Mouse (Mus musculus): ENCODE results near the gene Snx15. TPM values are rescaled to one million over a fixed set of nuclear protein-coding genes. Genes with fewer than 3 reads are reported as not detected.

The Snx15 gene
- polyA plus RNA-seq (2015; fragmentation: Nextera tagmentation; extraction: Ambion mirVana), result 33.1 TPM in 2 replicates

DNA sequence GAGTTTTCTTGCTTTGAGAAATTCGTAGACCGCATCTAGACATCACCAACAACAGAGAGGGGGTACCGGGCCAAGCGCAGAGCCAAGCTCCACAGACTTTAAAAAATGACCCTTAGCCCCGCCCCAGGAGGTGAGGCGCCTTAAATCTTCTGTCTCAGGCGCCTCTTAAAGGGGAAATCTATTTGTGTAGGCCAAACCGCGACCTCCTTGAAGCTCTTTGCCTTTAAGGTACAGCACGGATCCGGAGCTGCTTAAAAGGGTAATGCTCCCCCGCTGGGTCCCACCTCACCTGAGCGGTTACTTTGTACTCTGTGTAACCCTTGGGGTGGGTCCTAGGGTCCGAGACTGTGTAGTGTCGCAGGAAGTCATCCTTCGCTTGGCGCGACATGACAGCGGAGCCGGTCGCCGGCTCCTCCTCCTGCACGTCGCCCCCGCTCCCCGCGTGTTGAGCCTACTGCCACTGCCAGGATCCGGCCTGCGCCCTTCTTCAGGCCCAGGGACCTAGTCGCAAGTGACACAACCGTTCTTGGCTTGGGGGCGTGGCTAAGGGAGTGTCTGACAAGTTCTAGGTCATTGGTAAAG, at the start of gene Snx15:
Snx15 (minus strand) TSS at position 545 of the 582 bp plus-strand sequence.
- peaks cover 5% of the 10 kb centered on the region; the same call in 1 of the 2 replicates for H3K4me1 ChIP-seq
- peak within 1 kb of the TSS; percentile 89 for H3K27ac ChIP-seq
- no peaks in the 10 kb centered on the region for H3K36me3 ChIP-seq
- ATAC-seq (ENCODE audit: borderline replicate concordance, extremely low read depth, low FRiP score, low TSS enrichment), result peak; percentile 94
- peak within 1 kb of the TSS; percentile 59 for H3K4me2 ChIP-seq
- no peaks in the 10 kb centered on the region for H3K9me3 ChIP-seq
- under 1% methylated on average over 32 of the region's 32 CpGs for WGBS
- H3K4me3 ChIP-seq, result peak within 1 kb of the TSS; percentile 51
- H3K9ac ChIP-seq, result peak within 1 kb of the TSS; percentile 65
- no peaks in the 10 kb centered on the region for H3K27me3 ChIP-seq

DNA sequence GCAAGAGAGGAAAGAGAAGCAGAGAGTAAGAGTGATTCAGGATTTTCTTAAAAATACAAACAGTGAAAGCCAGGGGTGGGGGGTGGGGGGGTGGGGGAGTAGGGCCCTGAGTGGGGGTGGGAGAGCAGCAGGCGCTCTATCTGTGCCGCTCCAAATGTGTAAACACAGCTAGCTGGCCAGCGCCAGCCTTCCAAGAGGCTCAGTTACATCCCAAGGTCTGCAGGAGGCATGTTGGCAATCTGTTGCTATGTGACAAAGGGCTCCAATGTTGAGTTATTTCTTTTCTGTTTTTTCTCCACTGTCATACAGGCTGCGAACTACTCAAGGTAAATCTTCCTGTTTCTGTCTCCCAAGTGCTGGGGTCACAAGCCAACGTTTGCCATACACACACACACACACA, 46.7 kb upstream of the Snx15 start:
- Histone ChIP-seq H3K9me3 (no peaks in the 10 kb centered on the region), H3K36me3 (no peaks in the 10 kb centered on the region), H3K27me3 (no peaks in the 10 kb centered on the region), H3K4me2 (no peak overlapping the region), H3K27ac (no peak overlapping the region), H3K9ac (no peak overlapping the region), H3K4me3 (no peak overlapping the region), H3K4me1 (no peaks in the 10 kb centered on the region)
- ATAC-seq (ENCODE audit: borderline replicate concordance, extremely low read depth, low FRiP score, low TSS enrichment), result no peak
- 15% methylated on average over 5 of the region's 5 CpGs for WGBS

DNA sequence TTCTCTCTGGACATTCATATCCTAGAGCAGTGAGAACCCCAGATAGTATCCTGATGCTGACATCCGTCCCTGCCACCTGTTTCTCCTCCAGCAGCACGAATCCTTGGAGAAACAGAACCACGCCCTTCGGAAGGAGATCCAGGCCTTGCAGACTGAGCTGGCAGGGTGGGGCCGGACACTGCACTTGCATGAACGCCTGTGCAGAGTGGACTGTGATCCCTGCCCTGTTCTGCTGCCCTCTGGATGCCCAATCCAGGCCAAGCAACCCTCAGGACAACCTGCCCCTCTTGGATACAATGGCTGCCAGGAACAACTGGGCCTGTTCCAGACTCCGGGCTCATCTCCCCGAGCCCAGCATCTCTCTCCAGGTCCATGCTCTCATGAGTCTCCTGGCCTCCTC, 43.1 kb upstream of the Snx15 start:
- H3K36me3 ChIP-seq, result no peaks in the 10 kb centered on the region
- no peaks in the 10 kb centered on the region for H3K4me1 ChIP-seq
- H3K9me3 ChIP-seq, result no peaks in the 10 kb centered on the region
- no peaks in the 10 kb centered on the region for H3K27me3 ChIP-seq
- no peak for ATAC-seq (ENCODE audit: borderline replicate concordance, extremely low read depth, low FRiP score, low TSS enrichment)
- H3K4me2 ChIP-seq, result no peak overlapping the region
- H3K27ac ChIP-seq, result no peak overlapping the region
- 71% methylated on average over 8 of the region's 8 CpGs for WGBS
- no peak overlapping the region for H3K9ac ChIP-seq
- no peak overlapping the region for H3K4me3 ChIP-seq

DNA sequence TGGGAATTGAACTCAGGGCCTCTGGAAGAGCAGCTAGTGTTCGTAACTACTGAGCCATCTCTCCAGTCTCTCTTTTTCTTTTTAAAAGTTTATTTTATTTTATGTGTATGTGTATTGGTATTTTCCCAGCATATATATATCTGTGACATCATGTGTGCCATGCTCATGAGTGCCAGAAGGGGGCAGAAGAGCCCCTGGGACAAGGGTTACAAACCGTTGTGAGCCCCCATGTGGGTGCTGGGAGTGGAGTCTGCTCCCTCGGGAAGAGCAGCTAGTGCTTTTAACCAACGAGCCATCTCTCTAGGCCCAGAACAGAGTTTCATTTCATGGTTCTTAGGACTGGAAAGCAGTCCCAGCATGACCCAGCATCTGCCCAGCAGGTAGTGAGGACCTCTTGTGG, 38.6 kb upstream of the Snx15 start:
- H3K27me3 ChIP-seq, result no peaks in the 10 kb centered on the region

DNA sequence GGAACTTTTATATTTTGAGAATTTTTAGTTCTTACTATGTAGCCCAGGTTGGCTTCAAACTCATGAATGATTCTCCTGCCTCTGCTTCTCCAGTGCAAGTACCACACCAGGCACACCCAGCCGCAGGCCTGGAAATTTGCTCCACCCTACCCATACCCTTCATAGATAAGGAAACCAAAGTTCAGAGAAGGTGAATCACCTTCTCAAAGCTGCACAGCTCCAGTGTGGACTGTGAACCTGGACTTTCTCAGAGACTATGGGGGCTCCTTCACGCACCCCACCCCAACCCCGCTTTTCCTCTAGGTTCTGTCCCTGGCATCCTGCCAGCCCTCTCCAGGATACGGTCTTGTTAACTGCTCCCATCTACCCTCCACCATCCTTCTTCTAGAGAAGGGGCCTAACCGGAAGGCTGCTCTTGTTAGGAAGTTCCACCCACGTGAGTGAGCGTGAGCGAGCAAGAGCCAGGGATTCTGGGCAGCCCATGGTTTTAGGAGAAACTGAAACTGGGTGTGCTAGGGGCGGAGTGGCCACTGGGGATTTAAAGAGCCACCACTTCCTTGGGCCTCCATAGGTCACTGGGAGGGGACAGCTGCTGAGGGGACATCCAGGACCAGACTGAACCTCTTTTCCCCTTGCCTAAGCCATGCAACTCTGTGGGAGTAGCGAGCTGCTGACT, 35.9 kb upstream of the Snx15 start:
- Histone ChIP-seq H3K9ac (no peak overlapping the region), H3K4me1 (no peaks in the 10 kb centered on the region; the same call in 1 of the 2 replicates), H3K27me3 (no peaks in the 10 kb centered on the region), H3K36me3 (no peaks in the 10 kb centered on the region), H3K4me3 (no peak overlapping the region), H3K9me3 (no peaks in the 10 kb centered on the region), H3K27ac (no peak overlapping the region), H3K4me2 (peak overlapping the region; percentile 17; the same call in 1 of the 2 replicates)
- 43% methylated on average over 10 of the region's 10 CpGs for WGBS
- no peak for ATAC-seq (ENCODE audit: borderline replicate concordance, extremely low read depth, low FRiP score, low TSS enrichment)

More for the DNA sequence above, 38.6 kb upstream of the Snx15 start:
- Histone ChIP-seq H3K27ac (no peak overlapping the region), H3K9me3 (no peaks in the 10 kb centered on the region), H3K4me2 (no peak overlapping the region), H3K4me3 (no peak overlapping the region), H3K4me1 (no peaks in the 10 kb centered on the region; the same call in 1 of the 2 replicates), H3K9ac (no peak overlapping the region), H3K36me3 (no peaks in the 10 kb centered on the region)
- ATAC-seq (ENCODE audit: borderline replicate concordance, extremely low read depth, low FRiP score, low TSS enrichment), result no peak
- WGBS, result 70% methylated on average over 4 of the region's 4 CpGs

DNA sequence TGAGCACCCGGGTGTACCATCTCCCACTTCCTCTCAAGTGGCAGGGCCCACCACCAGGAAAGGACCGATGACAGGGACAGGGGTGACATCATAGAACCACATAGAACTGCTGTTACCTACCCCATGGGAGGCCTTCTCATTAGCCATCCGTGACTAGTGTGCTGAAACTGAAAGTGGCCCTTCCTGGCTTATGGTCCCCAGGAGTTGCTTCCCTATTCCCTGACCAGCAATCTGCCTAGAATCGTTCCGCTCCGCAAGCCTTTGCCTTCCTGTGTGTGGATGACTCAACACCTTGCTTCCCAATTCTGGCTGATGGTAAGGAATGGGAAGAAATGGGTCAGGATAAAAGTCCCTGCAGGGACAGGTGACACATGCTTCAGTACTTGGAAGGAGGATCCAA, 29.1 kb upstream of the Snx15 start:
- Histone ChIP-seq H3K4me3 (no peak overlapping the region), H3K9ac (no peak overlapping the region), H3K36me3 (no peaks in the 10 kb centered on the region), H3K4me1 (no peaks in the 10 kb centered on the region), H3K27ac (no peak overlapping the region), H3K4me2 (no peak overlapping the region), H3K27me3 (no peaks in the 10 kb centered on the region), H3K9me3 (no peaks in the 10 kb centered on the region)
- no peak for ATAC-seq (ENCODE audit: borderline replicate concordance, extremely low read depth, low FRiP score, low TSS enrichment)
- 70% methylated on average over 6 of the region's 6 CpGs for WGBS

DNA sequence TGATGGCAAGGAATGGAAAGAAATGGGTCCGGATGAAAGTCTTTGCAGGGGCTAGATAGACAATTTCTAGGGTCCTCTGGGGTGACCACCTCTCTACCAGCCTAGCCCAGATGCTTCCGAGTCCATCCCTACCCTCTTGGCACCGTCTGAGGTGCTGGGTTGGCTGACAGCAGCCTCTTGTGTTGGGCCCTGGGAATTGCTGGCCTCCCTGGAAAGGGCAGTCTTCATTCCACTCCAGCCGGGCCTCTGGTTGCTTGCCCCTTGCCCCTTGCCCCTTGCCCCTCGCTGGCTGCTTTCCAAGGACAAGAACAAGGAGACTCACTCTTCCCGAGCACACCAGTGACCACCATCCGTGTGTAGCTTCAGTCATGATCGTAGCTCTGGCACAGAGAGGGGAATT, 28.3 kb upstream of the Snx15 start:
- Histone ChIP-seq H3K27me3 (no peaks in the 10 kb centered on the region), H3K27ac (no peak overlapping the region), H3K9me3 (no peaks in the 10 kb centered on the region), H3K36me3 (no peaks in the 10 kb centered on the region), H3K4me1 (no peaks in the 10 kb centered on the region), H3K4me2 (no peak overlapping the region), H3K9ac (no peak overlapping the region), H3K4me3 (no peak overlapping the region)
- WGBS, result 58% methylated on average over 8 of the region's 8 CpGs
- ATAC-seq (ENCODE audit: borderline replicate concordance, extremely low read depth, low FRiP score, low TSS enrichment), result no peak

DNA sequence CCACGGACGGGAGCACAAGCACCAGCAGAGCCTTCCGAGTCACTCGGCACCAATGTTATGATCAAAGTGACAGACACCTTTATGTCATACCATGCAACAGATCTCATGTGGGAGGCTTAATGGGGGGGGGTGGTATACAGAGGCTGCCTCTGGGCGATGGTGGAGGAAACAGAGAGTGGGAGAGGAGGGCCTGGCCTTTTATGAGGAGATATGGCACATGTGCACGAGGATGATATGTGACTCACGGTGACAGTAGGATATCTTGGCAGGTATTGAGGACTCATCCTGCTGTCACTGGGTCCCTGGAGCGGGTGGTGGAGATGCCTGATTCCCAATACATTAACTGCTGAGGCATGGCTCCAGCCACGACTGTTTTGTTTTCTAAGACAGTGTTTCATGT, 27.1 kb upstream of the Snx15 start:
- WGBS, result 76% methylated on average over 9 of the region's 9 CpGs

DNA sequence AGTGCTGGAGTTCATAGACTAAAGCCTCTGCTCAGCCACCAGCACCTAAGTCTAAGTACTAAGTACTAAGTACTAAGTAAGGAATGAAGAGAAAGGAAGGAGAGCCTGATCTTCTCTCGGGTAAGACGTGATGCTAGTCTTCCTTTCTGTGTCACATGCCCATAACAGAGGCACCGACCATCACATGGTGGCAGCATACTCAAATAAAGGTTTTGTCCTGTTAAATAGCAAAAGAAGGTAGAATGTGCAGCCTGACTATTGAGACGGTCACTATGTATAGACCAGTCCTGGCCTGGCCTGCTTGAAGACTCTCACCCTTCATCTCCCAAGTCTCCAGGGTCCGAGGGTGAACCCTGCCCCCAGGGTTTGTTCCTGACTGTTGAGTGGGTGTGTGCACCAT, 16.7 kb upstream of the Snx15 start:
- H3K27me3 ChIP-seq, result no peaks in the 10 kb centered on the region
- ATAC-seq (ENCODE audit: borderline replicate concordance, extremely low read depth, low FRiP score, low TSS enrichment), result no peak
- no peaks in the 10 kb centered on the region for H3K36me3 ChIP-seq
- peaks cover 12% of the 10 kb centered on the region for H3K4me1 ChIP-seq
- no peak overlapping the region for H3K9ac ChIP-seq
- 60% methylated on average over 5 of the region's 5 CpGs for WGBS
- H3K27ac ChIP-seq, result no peak overlapping the region
- no peak overlapping the region for H3K4me3 ChIP-seq
- no peak overlapping the region for H3K4me2 ChIP-seq
- H3K9me3 ChIP-seq, result no peaks in the 10 kb centered on the region

More for the DNA sequence above, 27.1 kb upstream of the Snx15 start:
- no peak for ATAC-seq (ENCODE audit: borderline replicate concordance, extremely low read depth, low FRiP score, low TSS enrichment)
- H3K9ac ChIP-seq, result no peak overlapping the region
- H3K36me3 ChIP-seq, result no peaks in the 10 kb centered on the region
- no peaks in the 10 kb centered on the region for H3K27me3 ChIP-seq
- no peak overlapping the region for H3K4me2 ChIP-seq
- no peaks in the 10 kb centered on the region for H3K4me1 ChIP-seq
- no peak overlapping the region for H3K4me3 ChIP-seq
- H3K27ac ChIP-seq, result no peak overlapping the region
- H3K9me3 ChIP-seq, result no peaks in the 10 kb centered on the region

DNA sequence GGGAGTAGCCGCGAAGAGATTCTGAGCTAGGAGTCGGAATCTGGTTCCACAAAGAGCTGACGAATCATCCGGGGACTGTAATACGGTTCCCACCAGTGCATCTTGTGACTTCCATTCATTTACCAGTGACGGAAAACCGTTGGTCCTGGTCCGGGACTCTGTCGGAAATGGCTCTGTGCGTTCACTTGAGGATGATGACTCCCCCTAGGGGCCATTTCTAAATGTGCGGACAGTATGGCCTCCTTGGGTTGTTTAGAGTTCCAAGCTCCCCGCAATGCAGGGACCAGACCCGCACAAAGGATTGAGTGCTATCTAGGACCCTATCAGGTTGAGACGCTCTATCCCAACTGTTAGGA, 13.3 kb upstream of the Snx15 start, which contains the start of gene Arl2:
Arl2 (minus strand) TSS at position 155 of the 356 bp plus-strand sequence.
- peaks cover 11% of the 10 kb centered on the region for H3K36me3 ChIP-seq
- peaks cover 16% of the 10 kb centered on the region for H3K4me1 ChIP-seq
- H3K9me3 ChIP-seq, result no peaks in the 10 kb centered on the region
- no peaks in the 10 kb centered on the region for H3K27me3 ChIP-seq
- WGBS, result 1% methylated on average over 15 of the region's 15 CpGs
- peak within 1 kb of the TSS; percentile 95 for H3K27ac ChIP-seq
- H3K9ac ChIP-seq, result peak within 1 kb of the TSS; percentile 85
- peak within 1 kb of the TSS; percentile 82 for H3K4me2 ChIP-seq
- ATAC-seq (ENCODE audit: borderline replicate concordance, extremely low read depth, low FRiP score, low TSS enrichment), result peak; percentile 73
- H3K4me3 ChIP-seq, result peak within 1 kb of the TSS; percentile 79

DNA sequence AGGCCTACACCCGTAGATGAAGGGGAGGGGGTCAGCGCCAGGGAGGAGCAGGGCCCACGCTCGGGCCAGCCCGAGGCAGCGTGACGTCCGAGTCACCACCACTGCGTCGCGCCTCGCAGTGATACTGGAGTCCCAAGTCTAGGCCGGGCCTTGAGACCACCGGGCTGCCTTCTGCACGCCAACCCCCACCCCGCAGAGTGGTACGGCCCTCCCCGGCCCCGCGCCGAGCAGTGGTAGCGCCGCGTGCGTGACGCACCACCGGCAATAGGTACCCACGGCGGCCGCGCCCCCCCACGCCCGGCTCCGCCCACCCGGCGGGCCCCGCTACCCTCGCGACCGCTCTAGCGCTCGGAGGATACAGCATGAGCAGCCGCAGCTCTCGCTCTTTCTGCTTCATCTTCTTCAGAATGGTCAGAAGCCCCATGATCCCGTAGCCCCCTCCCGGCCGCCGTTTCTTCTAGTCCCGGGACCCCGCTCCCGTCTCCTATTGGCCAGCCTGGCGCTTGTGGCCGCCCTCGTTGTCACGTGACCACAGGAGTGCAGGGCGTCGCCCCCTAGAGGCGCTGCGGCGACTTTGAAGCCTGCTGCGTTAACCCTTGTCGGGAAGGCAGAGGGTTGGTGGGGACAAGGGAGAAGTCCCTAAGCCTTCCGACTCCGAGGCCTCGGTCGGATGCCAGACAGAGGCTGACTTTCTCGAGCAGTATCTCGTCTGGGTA, 12.7 kb upstream of the Snx15 start, which contains the start of gene Batf2:
Batf2 (plus strand) TSS at position 306 of the 716 bp plus-strand sequence.
- H3K4me2 ChIP-seq, result peak within 1 kb of the TSS; percentile 82
- ATAC-seq (ENCODE audit: borderline replicate concordance, extremely low read depth, low FRiP score, low TSS enrichment), result peak; percentile 94
- H3K9ac ChIP-seq, result peak within 1 kb of the TSS; percentile 85
- no peaks in the 10 kb centered on the region for H3K27me3 ChIP-seq
- under 1% methylated on average over 68 of the region's 68 CpGs for WGBS
- no peaks in the 10 kb centered on the region for H3K9me3 ChIP-seq
- peaks cover 15% of the 10 kb centered on the region for H3K36me3 ChIP-seq
- peaks cover 16% of the 10 kb centered on the region for H3K4me1 ChIP-seq
- H3K4me3 ChIP-seq, result peak within 1 kb of the TSS; percentile 79
- H3K27ac ChIP-seq, result peak within 1 kb of the TSS; percentile 95

DNA sequence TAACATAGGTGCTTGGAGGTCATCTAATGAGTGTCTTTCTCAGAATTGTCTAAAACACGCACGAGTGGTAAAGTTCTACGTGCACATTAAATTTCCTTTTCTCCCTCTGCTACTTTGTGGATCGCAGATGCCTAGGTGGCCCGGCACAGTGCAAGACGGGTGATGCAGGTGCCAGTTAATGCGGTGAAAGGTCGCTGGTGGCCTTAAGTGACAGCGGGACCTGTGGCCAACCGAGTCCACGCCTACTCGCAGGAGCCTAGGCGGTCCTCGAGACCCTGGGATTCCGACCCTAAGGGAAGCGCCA, 12.2 kb upstream of the Snx15 start:
- Histone ChIP-seq H3K27ac (peak overlapping the region; percentile 95), H3K4me1 (peaks cover 16% of the 10 kb centered on the region), H3K4me3 (peak overlapping the region; percentile 79), H3K36me3 (peaks cover 20% of the 10 kb centered on the region), H3K9me3 (no peaks in the 10 kb centered on the region), H3K4me2 (peak overlapping the region; percentile 82), H3K27me3 (no peaks in the 10 kb centered on the region), H3K9ac (peak overlapping the region; percentile 85)
- ATAC-seq (ENCODE audit: borderline replicate concordance, extremely low read depth, low FRiP score, low TSS enrichment), result no peak
- 6% methylated on average over 16 of the region's 16 CpGs for WGBS
